Mouse (Mus musculus): ENCODE data around the gene Dennd1b.

Dennd1b gene

DNA sequence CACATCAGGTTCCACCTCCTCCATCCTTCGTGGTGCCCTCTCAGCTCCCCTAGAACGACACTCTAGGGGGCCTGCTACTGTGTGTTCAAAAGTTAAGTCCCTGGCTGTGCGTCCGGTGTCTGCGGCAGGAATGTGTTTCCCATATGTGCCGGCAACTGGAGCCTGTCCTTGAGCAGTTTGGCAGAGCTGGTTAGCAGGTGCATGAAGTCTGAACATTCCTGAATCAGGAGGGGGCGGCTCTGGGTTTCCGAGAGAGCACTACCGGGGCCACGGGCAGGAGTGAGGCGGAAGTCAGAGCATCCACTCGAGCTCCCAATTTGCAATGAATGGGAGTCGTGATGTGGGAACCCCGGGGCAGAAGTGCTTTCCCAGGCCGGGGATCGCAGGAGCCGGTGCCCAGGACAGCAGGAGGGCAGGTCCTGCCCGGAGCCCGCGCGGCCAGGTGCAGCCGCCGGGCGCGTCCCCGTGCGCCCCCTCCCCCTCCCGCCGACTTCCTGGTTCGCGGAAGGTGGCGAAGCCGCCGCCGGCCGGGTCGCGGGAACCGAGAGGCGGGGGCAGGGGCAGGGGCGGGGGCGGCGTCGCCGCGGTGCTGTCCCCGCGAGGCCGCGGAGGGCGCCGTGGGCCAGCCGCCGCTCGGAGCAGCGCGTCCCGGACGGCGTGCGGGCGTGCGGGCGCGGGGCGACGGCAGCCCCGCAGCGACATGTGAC is at the start of gene Dennd1b:
TSS of gene Dennd1b (plus strand) at position 275 of the 707 bp plus-strand sequence.
- peak; percentile 48 for DNase-seq (ENCODE audit: low spot score)

DNA sequence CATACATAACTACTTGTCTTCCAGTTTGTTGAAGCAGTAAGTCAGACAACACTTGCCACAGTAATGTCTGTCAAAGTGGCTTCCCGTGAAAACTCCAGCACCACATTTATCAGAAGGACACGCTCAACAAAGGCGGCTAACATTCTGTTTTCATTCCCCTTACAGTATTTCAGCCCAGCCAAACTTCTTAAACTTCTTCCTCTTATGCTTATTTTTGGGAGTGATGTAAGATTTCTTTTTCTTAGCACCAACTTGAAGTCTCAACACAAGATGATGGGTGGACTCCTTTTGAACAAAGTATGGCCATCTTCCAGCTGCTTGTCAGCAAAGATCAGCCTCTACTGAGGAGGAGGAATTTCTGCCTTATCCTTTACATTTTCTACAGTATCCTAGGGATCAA is 47.6 kb upstream of the Dennd1b start:
- DNase-seq (ENCODE audit: low spot score) = no peak

DNA sequence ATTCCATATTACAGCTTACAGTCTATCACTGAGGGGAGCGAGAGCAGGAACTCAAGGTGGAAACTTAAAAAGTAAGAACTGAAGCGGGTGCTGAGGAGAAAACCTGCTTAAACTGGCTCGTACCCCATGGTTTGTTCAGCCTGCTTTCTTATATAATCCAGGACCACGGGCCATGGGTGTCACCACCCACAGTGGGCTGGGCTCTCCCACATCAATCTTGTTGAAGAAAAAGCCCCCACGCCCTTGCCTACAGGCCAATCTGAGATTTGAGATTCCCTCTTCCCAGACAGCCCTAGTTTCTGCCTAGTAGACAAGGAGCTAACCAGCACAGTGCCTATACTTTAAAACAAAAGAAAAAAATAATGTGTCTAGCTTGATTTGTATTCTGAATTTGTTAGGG is 43.6 kb upstream of the Dennd1b start:
- no peak for DNase-seq (ENCODE audit: low spot score)

DNA sequence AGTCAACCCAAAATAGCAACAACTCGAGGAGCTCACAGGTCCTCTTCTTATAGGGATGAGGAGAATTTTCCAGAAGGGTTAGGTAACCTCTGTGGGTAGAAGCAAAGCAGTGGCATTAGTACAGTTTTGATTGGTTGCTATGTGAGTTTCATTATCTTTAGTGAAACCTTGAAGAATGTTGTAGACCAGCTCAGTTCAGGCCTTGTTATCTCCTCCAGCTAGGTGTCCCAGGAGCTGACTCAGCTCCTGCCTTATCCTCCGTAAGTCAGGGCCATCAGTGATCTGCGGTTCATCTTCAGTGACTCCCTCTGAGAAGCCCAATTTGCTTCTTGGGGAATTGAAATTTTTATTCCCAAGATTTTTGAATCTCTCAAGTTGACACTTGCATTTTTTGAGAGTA is 43.2 kb upstream of the Dennd1b start:
- DNase-seq (ENCODE audit: low spot score) = peak; percentile 11

DNA sequence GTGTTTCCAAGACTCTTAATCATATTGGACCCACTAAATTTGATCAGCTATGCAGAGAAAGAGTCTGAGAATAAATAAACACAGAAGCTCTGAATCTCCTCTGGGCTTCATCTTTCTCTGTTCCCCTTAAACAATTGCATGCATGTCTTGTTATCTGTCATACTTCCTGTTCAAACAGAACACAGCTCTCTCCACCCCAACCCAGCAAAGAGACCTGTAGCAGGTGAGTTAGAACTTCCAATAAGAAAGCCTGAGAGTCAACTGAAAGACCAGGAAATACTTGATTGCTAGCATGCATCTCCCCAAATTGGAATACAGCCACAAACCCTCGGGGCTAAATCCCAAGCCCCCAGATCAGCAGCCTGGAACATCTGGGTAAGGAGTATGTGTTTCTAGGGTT is 42.4 kb upstream of the Dennd1b start:
- DNase-seq (ENCODE audit: low spot score) = no peak

DNA sequence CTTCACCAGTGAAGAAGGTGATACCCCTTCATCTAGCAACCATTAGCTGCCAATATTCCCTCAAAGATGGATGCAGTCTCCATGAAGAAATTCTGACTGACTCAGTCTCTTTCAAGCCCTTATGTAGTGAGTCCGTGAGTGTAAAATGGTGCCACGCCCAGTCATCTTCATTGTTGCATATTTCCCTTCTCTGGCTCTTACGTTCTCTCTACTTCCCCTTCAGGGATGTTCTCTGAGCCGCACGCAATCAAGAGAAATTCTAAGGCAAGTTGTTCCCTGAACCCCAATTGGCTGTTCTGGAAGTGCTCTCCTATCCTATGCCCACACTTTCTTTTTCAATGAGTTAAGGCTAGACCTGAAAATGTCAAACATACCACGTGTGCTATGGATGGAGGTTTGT is 40.3 kb upstream of the Dennd1b start:
- DNase-seq (ENCODE audit: low spot score) = no peak

DNA sequence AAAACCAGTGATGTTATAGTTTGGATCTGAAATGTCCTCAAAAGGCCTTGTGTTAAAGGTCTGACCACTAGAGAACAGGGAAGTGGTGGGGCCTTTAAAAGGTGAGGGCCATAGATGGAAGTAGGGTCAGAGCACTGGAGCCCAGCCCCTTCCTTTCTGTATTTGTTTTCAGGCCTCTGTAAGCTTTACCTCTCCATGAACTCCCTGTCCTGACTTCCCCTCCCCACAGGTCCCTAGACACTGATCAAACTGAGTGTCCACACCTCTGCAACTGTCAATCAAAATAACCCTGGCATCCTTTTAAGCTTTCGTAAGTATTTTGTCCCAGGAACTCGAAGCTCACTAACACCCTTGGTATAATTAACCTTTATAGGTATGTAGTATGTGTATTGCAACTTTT is 39.0 kb upstream of the Dennd1b start:
- DNase-seq (ENCODE audit: low spot score) = no peak

DNA sequence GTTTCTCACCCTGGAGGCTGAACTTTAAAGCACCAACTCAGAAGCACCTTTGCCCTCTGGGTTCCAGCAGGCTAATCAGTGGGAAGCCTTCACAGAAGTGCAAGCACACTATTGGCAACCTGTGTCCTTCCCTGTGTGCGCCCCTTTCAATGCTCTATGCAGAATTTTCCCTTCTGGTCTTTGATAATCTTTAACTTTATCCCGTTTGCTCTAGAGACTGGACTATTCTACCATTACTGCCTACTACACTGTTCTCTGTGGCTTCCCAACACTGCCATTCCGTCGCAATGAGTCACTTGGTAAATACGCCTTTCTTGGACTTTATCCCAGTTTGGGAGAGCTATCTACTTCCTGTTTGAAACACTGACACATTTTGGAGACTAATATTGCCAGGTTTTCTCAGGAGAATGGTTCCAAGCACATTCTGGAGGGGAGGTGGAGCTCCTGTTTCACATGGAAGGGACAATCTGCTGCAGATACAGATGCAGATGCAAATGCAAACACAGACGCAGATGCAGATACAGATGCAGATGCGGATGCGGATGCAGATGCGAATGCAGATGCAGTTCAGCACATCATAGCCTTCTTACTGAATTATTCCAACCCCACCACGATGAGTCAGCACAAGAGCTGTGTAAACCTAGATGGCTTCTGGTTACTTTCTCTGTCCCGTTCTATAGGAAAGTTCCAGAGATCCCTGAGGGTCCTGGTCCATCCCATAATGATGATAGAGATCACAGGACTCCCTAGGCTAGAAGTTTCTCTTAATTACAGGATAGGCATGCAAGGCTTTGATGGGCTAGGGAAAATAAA is 34.4 kb upstream of the Dennd1b start:
- no peak for DNase-seq (ENCODE audit: low spot score)

DNA sequence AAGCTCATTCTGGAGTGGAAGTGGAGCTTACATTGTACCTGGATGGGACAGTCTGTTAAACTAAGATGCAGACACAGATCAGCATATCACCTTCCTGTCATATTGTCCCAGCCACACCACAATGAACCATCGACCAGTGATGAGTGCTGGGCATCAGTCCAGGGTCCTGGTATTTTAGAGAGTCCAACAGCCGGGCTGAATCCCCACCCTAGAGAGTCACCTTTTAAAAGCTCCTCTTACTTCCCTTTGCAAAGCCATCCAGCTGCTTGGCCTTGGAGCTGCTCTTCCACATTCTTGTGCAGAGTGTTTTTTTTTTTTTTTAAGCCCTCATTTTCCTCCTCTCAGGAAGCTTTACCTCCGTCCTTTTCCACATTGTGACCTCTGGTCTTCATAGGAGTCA is 33.2 kb upstream of the Dennd1b start:
- no peak for DNase-seq (ENCODE audit: low spot score)

DNA sequence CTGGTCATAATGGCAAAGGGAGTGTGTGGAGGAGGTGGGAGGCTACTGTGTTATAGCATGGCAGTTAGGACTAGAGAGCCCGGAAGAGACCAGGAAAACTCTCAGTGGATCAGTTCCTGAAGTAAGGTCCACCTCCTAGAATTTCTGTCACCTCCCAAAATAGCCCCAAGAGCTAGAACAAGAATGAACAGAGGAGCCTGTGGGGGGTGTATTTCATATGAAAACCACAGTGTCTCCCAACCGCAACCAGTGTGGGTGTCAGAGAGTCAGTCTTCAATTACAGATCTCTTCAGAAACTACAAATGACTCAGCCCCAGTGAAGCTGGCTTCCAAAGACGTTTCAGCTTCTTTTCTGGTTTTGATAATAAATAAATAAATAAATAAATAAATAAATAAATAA is 32.4 kb upstream of the Dennd1b start:
- DNase-seq (ENCODE audit: low spot score) = no peak

DNA sequence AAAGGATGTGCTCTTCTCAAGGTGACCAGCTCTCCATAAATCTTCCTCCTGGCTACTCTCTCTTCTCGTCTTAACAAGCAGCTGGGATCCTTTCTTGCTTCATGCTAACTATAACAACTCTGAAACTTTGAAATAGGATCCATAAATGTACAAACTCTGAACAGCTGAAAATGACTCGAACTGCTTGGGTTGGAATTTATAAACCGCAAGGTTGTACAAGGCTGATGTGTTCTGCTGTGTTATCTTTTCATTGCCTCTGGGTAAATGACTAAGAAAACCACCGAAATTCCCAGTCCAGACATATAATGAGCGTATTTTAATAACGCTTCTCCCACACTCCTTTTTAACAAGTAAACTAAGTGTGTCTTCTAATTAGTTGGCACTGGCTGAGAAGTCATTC is 27.1 kb upstream of the Dennd1b start:
- no peak for DNase-seq (ENCODE audit: low spot score)

DNA sequence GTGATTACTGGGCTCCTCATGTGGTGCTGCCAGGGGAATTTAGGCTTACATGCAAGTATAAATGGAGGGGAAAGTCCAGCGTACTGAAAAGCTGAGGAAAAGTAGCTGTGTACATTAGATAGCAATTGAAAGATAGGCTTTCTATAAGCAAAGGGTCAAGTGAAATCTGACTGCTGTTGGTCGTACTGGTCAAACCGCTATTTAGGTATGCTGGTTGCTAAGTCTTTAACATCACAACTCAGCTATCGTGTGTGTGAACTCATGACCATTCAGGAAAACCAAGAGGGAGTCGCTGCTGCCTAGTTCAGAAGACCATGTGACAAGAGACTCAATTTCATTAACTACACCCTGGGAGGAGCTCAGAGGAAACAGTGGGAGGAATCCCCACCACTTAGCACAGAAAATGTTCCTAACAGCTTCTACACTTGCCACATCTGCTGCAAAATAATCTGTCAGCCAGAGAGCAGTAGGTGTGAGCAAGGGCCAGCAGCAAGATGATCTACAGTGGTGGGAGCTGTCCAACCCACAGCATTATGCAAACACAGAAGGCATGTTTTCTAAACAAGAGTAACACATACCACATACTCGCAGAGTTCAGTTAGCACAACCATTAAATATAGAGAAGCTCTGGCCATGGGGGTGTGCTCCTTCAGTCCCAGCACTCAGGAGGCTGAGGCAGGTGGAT is 25.4 kb upstream of the Dennd1b start:
- no peak for DNase-seq (ENCODE audit: low spot score)

DNA sequence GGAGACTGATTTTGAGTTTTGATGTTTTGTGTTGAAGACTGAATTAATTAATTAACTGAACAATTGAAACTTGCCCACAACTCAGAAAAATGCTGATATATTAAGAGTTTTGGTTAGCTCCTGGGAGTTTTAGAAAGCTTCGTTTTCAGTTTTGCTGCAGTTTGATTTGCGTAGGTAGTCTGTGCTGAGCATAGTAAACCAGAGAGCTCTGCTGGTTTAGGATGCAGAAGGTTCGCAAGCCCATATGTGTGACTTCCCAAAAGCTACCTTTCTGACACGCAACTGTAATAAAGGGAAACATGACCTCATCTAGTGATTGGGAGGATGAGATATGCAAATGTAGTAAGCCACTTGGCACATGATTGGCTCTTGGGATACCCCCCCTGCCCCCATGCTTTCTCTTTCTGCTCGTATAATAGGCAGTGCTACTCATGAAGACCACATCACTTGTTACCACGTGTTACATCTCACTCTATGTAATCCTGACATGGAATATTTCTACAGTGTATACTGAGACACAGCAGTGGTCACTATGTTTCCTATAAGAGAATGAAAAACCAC is 23.6 kb upstream of the Dennd1b start:
- DNase-seq (ENCODE audit: low spot score) = no peak

DNA sequence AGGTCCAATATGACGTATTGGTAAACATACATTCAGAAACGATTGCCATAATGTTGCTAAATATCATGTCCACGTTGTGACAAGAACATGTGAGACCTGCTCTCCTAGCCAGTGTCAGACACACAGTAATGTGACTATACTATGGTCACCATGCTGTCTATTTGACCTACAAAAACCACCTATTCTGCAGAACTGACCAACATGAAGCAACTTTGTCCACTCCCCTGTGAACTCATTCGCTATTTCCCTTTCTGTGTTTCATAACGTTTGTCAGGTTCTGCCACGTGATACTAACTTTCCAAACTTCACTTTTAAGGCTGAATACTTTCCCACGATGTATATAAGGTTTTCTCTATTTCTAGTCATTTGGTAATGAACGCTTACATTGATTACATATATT is 22.8 kb upstream of the Dennd1b start:
- no peak for DNase-seq (ENCODE audit: low spot score)

DNA sequence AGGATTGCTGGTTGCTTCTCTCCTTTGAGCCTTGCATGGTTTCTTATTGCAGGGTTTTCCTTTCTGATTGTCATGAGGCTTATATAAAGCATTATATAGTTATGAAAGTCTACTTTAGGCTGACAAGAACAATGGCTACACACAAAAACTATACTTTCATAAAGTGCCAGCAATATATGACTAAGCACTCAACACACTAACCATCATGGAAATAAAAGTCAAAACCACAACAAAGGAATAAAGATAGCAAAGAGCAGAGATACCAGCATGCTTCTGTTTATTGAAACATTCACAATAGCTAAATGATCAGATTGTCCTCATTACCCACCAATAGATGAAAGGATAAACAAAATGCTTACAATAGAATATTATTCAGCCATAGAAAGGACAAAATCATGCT is 11.1 kb upstream of the Dennd1b start:
- no peak for DNase-seq (ENCODE audit: low spot score)

DNA sequence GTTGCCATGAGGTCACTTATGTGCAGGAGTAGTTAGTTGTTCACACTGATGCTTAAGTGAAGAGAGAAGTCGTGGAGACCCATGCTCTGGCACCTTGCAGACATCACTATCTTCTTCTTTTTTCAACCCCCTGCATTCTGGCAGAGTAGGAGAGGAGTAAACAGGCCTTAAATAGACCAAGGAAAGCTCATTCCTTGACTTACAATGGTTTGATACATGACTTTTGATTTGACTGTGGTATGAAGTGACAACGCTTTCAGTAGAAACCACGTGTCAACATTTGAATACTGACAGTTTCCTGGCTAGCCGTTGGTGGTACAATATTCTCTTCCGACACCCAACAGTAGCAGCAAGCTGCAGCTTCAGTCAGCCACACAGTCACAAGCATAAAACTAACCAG is 8.3 kb upstream of the Dennd1b start:
- no peak for DNase-seq (ENCODE audit: low spot score)

DNA sequence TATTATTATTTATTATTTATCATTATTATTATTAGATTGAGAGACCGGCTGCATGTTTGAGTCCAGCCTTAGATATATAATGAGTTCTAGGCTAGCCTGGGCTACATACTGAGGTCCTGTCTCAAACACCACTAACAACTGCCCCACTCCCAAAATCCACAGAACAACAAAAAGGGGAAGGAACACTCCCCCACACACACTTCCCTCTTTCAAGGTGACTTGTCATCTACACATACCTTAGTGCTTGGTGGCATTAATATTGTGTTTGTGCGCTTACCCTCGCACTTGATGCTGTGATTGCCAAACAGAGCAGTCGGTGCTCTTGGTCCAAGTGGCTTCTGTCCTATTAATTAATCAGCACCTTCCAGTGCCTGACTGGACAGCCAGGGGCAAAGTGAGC is 7.8 kb upstream of the Dennd1b start:
- DNase-seq (ENCODE audit: low spot score) = no peak

DNA sequence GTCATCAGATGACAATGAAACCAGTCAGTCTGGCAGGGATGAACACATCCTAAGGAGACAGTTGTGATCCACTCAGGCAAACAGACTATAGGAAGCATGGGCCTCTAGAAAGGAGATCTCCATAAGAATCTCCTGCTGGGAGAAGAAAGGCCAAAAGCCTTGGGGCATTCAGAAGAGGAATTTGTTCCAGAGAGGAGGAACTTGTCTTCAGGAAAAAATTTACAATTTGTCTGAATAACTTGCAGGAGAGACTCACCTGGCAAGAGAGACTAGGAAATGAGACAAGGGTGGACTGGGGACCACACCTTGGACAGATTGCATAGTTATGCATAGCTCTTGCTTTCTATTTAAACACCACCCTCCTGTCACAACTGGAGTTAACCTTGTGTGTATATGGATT is 6.7 kb upstream of the Dennd1b start:
- no peak for DNase-seq (ENCODE audit: low spot score)

DNA sequence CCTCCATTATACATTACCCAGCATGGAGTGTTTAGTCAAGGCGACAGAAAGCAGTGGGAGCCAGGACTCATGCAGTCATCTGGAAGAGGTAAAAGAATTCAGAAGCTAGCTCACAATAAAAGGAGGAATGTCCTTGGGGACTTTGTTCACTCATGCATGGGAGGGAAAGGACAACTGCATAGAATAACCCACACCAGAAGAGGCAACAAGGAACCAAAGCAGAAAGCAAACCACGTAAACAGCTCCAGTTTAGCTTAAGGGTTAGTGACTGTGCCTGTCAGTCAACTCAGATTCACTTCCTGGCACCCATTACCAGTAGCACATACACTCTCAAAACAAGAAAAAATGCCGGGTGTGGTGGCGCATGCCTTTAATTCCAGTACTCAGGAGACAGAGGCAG is 6.1 kb upstream of the Dennd1b start:
- DNase-seq (ENCODE audit: low spot score) = no peak

DNA sequence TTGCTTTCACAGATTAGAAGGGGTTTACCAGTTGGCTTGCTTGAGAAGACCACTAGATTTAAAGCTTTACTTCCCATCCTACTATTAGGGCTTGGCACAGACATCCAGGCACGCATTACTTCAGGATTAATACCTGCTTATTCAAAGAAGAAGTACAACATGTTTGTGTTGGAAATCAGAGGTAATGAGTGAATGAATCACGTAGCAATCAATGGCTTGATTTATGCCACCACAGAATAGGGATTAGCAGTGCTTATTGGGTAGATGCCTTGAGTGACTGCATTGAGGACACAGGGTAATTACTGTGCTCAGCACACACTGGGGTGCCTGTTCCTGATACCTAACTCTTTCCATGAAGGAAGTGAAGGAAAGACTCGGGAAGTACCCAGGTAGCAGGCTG is 4.4 kb upstream of the Dennd1b start:
- no peak for DNase-seq (ENCODE audit: low spot score)

DNA sequence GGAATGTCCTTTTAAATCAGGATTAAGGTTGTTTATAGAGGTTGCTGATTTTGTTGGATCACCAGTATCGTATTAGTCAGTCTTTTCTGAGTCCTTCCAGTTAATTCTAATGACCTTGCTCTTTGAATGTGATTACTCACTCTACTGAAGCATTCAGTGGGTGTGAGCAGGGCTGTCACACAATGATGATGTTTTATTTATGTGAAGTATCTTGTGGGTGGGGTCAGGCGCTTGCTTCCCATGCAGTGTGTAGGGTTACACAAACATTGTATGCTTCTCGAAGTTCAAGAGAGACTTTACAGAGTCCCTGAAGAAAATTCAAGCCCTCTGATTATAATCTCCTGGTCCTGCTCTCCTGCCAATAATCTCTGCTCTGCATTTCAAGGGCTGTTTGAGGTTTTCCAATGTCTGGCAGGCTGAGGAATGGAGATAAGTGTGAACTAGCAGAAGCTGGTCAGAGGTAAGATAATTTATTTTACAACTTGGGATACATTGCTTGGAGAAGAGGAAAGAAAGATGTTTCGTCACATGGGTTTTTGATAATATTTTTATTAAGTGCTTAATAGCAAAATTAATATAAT is 3.2 kb upstream of the Dennd1b start:
- DNase-seq (ENCODE audit: low spot score) = no peak

DNA sequence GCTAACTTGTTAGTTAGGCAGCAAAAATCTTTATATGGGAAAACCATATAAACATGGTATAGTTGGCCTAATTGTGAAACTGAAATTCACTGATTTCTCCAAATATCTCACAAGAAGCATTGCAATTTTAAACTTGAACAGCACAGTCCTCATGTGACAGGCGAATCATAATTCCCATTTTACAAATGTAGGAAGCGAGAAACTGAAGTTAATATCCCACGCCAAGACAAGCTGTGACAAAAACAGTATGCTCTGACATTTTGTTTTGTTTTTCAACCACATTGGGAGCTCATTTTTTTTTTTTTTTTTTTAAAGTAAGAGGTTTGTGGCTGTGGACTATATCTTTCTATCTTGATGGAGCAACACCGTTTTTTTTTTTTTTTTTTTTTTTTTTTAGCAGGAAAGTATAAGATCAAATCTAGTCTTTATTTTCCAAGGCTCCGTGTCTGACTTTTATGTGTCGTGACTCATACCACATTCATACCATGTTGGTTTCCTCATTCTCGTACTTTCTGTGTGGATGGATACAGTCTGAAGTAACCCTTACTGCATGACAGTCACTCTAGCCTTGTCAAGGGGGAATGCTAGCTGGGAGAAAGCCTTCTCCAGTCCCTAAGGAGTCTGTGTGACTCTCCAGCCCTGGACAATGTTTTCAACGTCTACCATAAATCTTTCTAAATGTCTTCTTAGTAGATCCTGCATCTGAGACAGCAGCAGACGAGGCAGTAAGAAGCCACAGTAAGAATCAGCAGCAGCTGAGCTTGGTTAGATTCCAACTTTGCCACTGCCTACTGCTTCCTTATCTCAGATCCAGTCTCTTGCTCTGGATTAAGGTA is 751 bp upstream of the Dennd1b start:
- no peak for DNase-seq (ENCODE audit: low spot score)

Data from c-Kit-positive CD71-positive TER-119-positive erythroid progenitor cells, embryonic 14.5 days (primary cell).